Mouse (Mus musculus) ES-Bruce4 (cell line): ENCODE results near the gene Adsl. TPM values are rescaled to one million over a fixed set of nuclear protein-coding genes. Genes with fewer than 3 reads are reported as not detected.

Source experiments
- H3K27ac ChIP-seq: 2 replicates; pipeline ENCODE4 v1.5.1; 2012; ENCODE audit warnings: low read length, inconsistent platforms; ENCODE audit not compliant: insufficient read depth
- H3K27me3 ChIP-seq: 2 replicates; pipeline ENCODE4 v1.6.1; 2012; ENCODE audit warnings: mild to moderate bottlenecking, low read length, inconsistent platforms; ENCODE audit not compliant: control insufficient read depth, poor library complexity, insufficient read depth, severe bottlenecking
- H3K36me3 ChIP-seq: 2 replicates; pipeline ENCODE4 v1.6.1; 2012; ENCODE audit warnings: inconsistent platforms, mild to moderate bottlenecking, low read length, moderate library complexity; ENCODE audit not compliant: control insufficient read depth, poor library complexity, insufficient read depth, severe bottlenecking
- H3K4me1 ChIP-seq: one replicate; pipeline ENCODE4 v1.8.1; 2011; ENCODE audit warnings: low read length; ENCODE audit not compliant: control insufficient read depth, insufficient read depth
- H3K4me3 ChIP-seq: 2 replicates; pipeline ENCODE4 v1.5.1; 2011; ENCODE audit warnings: low read depth, mild to moderate bottlenecking, low read length
- H3K9ac ChIP-seq: 2 replicates; pipeline ENCODE4 v1.6.1; 2012; ENCODE audit warnings: low read depth, mild to moderate bottlenecking, inconsistent platforms; ENCODE audit not compliant: poor library complexity, severe bottlenecking
- H3K9me3 ChIP-seq: replicated peaks from 2 replicates; pipeline ENCODE4 v1.6.1; 2012; ENCODE audit warnings: mild to moderate bottlenecking, low read length, inconsistent platforms; ENCODE audit not compliant: control insufficient read depth, poor library complexity, insufficient read depth, severe bottlenecking
- CTCF ChIP-seq: IDR thresholded peaks from one replicate; pipeline ENCODE4 v1.8.1; 2011; ENCODE audit warnings: low read depth, low read length
- EP300 ChIP-seq: IDR thresholded peaks from 2 replicates; pipeline ENCODE4 v1.6.1; 2011; ENCODE audit warnings: low read depth, low read length; ENCODE audit not compliant: insufficient read depth
- POLR2A ChIP-seq: IDR thresholded peaks from one replicate; pipeline ENCODE4 v1.8.1; 2011; ENCODE audit warnings: low read length; ENCODE audit not compliant: insufficient read depth
- polyA plus RNA-seq: library from polyadenylated mRNA; stranded (reverse); fragments of >200 nt; gene quantifications from 2 replicates; pipeline ENCODE4 v1.2.4, GENCODE M21; 2011; ENCODE audit warnings: low read depth; ENCODE audit not compliant: missing spikeins, insufficient read depth, insufficient read length

Gene Adsl
- polyA plus RNA-seq, 1 experiment = 77.6 TPM

- Histone ChIP-seq H3K9me3 (no peaks in the 10 kb centered on the region), H3K27ac (no peak overlapping the region), H3K9ac (no peak overlapping the region), H3K27me3 (no peaks in the 10 kb centered on the region), H3K4me3 (no peak overlapping the region), H3K36me3 (no peaks in the 10 kb centered on the region), H3K4me1 (no peaks in the 10 kb centered on the region)
- TF ChIP-seq CTCF = no peak
- TF ChIP-seq POLR2A = no peak
- no peak for TF ChIP-seq EP300
Observed at GRCm38 (mm10) chr15:80988331-80988730, 40.0 kb downstream of the Adsl start.

- no peaks in the 10 kb centered on the region for H3K4me1 ChIP-seq
- no peaks in the 10 kb centered on the region for H3K36me3 ChIP-seq
- H3K9me3 ChIP-seq = no peaks in the 10 kb centered on the region
- no peaks in the 10 kb centered on the region for H3K27me3 ChIP-seq
- H3K27ac ChIP-seq = no peak overlapping the region
- H3K9ac ChIP-seq = no peak overlapping the region
- H3K4me3 ChIP-seq = no peak overlapping the region
- TF ChIP-seq EP300 (no peak), CTCF (no peak), POLR2A (no peak)
Observed at GRCm38 (mm10) chr15:80989712-80990111, 41.4 kb downstream of the Adsl start.

GRCm38 (mm10) chr15:80994959-80995358 is 46.7 kb downstream of the Adsl start:
- H3K27ac ChIP-seq = no peak overlapping the region
- H3K9ac ChIP-seq = no peak overlapping the region
- H3K4me3 ChIP-seq = no peak overlapping the region
- H3K36me3 ChIP-seq = no peaks in the 10 kb centered on the region
- no peaks in the 10 kb centered on the region for H3K4me1 ChIP-seq
- H3K9me3 ChIP-seq = no peaks in the 10 kb centered on the region
- TF ChIP-seq POLR2A = no peak
- TF ChIP-seq EP300 = no peak
- no peak for TF ChIP-seq CTCF
- H3K27me3 ChIP-seq = no peaks in the 10 kb centered on the region

GRCm38 (mm10) chr15:80996090-80996835 is 48.0 kb downstream of the Adsl start:
- Histone ChIP-seq H3K27ac (no peak overlapping the region), H3K36me3 (no peaks in the 10 kb centered on the region), H3K9ac (no peak overlapping the region), H3K9me3 (no peaks in the 10 kb centered on the region), H3K27me3 (no peaks in the 10 kb centered on the region), H3K4me1 (peaks cover 2% of the 10 kb centered on the region), H3K4me3 (no peak overlapping the region)
- TF ChIP-seq CTCF (no peak), POLR2A (no peak), EP300 (no peak)

GRCm38 (mm10) chr15:80997077-80997476 is 48.8 kb downstream of the Adsl start:
- H3K36me3 ChIP-seq = no peaks in the 10 kb centered on the region
- H3K4me3 ChIP-seq = no peak overlapping the region
- no peaks in the 10 kb centered on the region for H3K27me3 ChIP-seq
- no peak for TF ChIP-seq EP300
- no peak for TF ChIP-seq CTCF
- no peak for TF ChIP-seq POLR2A
- H3K4me1 ChIP-seq = peaks cover 2% of the 10 kb centered on the region
- H3K27ac ChIP-seq = no peak overlapping the region
- H3K9me3 ChIP-seq = no peaks in the 10 kb centered on the region
- H3K9ac ChIP-seq = no peak overlapping the region

GRCm38 (mm10) chr15:81000419-81001138 is 52.3 kb downstream of the Adsl start:
- TF ChIP-seq CTCF (no peak), EP300 (no peak), POLR2A (no peak)

More at GRCm38 (mm10) chr15:81000419-81001138, 52.3 kb downstream of the Adsl start:
- H3K9me3 ChIP-seq = no peaks in the 10 kb centered on the region
- no peaks in the 10 kb centered on the region for H3K36me3 ChIP-seq
- no peak overlapping the region for H3K27ac ChIP-seq
- H3K4me1 ChIP-seq = peaks cover 2% of the 10 kb centered on the region
- H3K27me3 ChIP-seq = no peaks in the 10 kb centered on the region
- H3K9ac ChIP-seq = no peak overlapping the region
- H3K4me3 ChIP-seq = no peak overlapping the region
